Mouse (Mus musculus) CD4-positive, CD25-positive, alpha-beta regulatory T cell, adult 2 months (primary cell): ENCODE measurements around the gene Slc35e4.
"Not testable (repeated sequence)": the region's sequence is repeated elsewhere in the genome, so short reads cannot be mapped to it uniquely, and the experiment has no call there.

Experiments used
- DNase-seq: peaks from one replicate; pipeline ENCODE4 v3.0.0-alpha.2; 2012; ENCODE audit warnings: low read depth, low spot score

Slc35e4 gene

GRCm38 (mm10) chr11:3914109-3914840, at the start of gene Slc35e4:
Gene Slc35e4 (minus strand): TSS chr11:3914664.
- DNase-seq = peak; percentile 88

- DNase-seq = peak; percentile 90
These were observed 49.3 kb upstream of the Slc35e4 start, which contains the start of gene Pes1 for GRCm38 (mm10) chr11:3963610-3964415. Gene Pes1 (plus strand): TSS chr11:3963975.

- DNase-seq = no peak
These were observed 48.7 kb upstream of the Slc35e4 start for GRCm38 (mm10) chr11:3963155-3963554.

GRCm38 (mm10) chr11:3961761-3962160, 47.3 kb upstream of the Slc35e4 start:
- DNase-seq = no peak

- DNase-seq = no peak
These were observed 46.4 kb upstream of the Slc35e4 start for GRCm38 (mm10) chr11:3960901-3961300.

GRCm38 (mm10) chr11:3955371-3955770, 40.9 kb upstream of the Slc35e4 start:
- not testable (repeated sequence) for DNase-seq

- DNase-seq = not testable (repeated sequence)
These were observed 40.4 kb upstream of the Slc35e4 start for GRCm38 (mm10) chr11:3954876-3955275.

- no peak for DNase-seq
These were observed 31.9 kb upstream of the Slc35e4 start for GRCm38 (mm10) chr11:3946386-3946785.

GRCm38 (mm10) chr11:3941371-3941770, 26.9 kb upstream of the Slc35e4 start:
- no peak for DNase-seq

GRCm38 (mm10) chr11:3937321-3937874, 22.9 kb upstream of the Slc35e4 start:
- DNase-seq = no peak

GRCm38 (mm10) chr11:3936318-3936717, 21.9 kb upstream of the Slc35e4 start:
- no peak for DNase-seq

- no peak for DNase-seq
These were observed 20.7 kb upstream of the Slc35e4 start for GRCm38 (mm10) chr11:3935135-3935534.

- no peak for DNase-seq
These were observed 19.4 kb upstream of the Slc35e4 start for GRCm38 (mm10) chr11:3933756-3934285.

- DNase-seq = peak; percentile 86
These were observed 17.2 kb upstream of the Slc35e4 start, which contains the start of gene Tcn2 for GRCm38 (mm10) chr11:3931511-3932211. Gene Tcn2 (minus strand): TSS chr11:3932159.

GRCm38 (mm10) chr11:3930931-3931330, 16.5 kb upstream of the Slc35e4 start:
- DNase-seq = no peak

GRCm38 (mm10) chr11:3930019-3930418, 15.6 kb upstream of the Slc35e4 start:
- DNase-seq = no peak

- no peak for DNase-seq
These were observed 11.5 kb upstream of the Slc35e4 start for GRCm38 (mm10) chr11:3925916-3926315.

GRCm38 (mm10) chr11:3922731-3923130, 8.3 kb upstream of the Slc35e4 start:
- no peak for DNase-seq

GRCm38 (mm10) chr11:3922115-3922514, 7.7 kb upstream of the Slc35e4 start:
- DNase-seq = no peak

- peak; percentile 78 for DNase-seq
These were observed 6.9 kb upstream of the Slc35e4 start for GRCm38 (mm10) chr11:3921281-3921850.

GRCm38 (mm10) chr11:3920476-3920875, 6.0 kb upstream of the Slc35e4 start:
- DNase-seq = no peak
